In genomic region chr9:43210771-43211450, GRCm38 (mm10) we compare ENCODE assay signal across 7 mouse cellular contexts. TPM values are rescaled to one million over a fixed set of nuclear protein-coding genes. Genes with fewer than 3 reads are reported as not detected.
DNase-seq lines count a peak whose midpoint lies in the region; ATAC-seq lines count a peak whose summit lies in the region.

No protein-coding gene starts in this region.

- no peaks in the 10 kb centered on the region for H3K36me3 ChIP-seq in embryonic facial prominence, embryonic 10.5 days (replicated peaks)
- H3K36me3 ChIP-seq in splenic B cell, adult 2 months (ENCODE audit: control insufficient read depth, insufficient read depth, low read length, poor library complexity, severe bottlenecking): no peaks in the 10 kb centered on the region

- H3K4me3 ChIP-seq in embryonic facial prominence, embryonic 10.5 days: no peak overlapping the region

- intact Hi-C loops in heart, postnatal 14 days (cut with DNase I): loop anchor here (1.0 to 2.0 kb wide), 3 partner anchors 32 to 211 kb away; no protein-coding TSS in a partner anchor

- ATAC-seq in megakaryocyte, adult 5-6 weeks (ENCODE audit: poor library complexity, severe bottlenecking): 0 out of 2 replicates have a peak, but pooled peaks have one; percentile 27

- 27% methylated on average over 11 of the region's 11 CpGs for WGBS in embryonic facial prominence, embryonic 10.5 days

- 0 out of 2 replicates have a peak overlapping the region, but pooled peaks have one; percentile 48 for H3K27ac ChIP-seq in embryonic facial prominence, embryonic 10.5 days (replicated peaks)

- peaks cover 46% of the 10 kb centered on the region for H3K27me3 ChIP-seq in embryonic facial prominence, embryonic 10.5 days (replicated peaks; ENCODE audit: low read depth, poor library complexity, severe bottlenecking)
- H3K27me3 ChIP-seq in splenic B cell, adult 2 months (ENCODE audit: control insufficient read depth, insufficient read depth, low read length, poor library complexity, severe bottlenecking): no peaks in the 10 kb centered on the region

- peaks cover 18% of the 10 kb centered on the region for H3K4me1 ChIP-seq in embryonic facial prominence, embryonic 10.5 days

- H3K9me3 ChIP-seq in embryonic facial prominence, embryonic 10.5 days: no peaks in the 10 kb centered on the region

- DNase-seq in CD4-positive helper T cell, adult 2 months (ENCODE audit: low read depth, low spot score): peak; percentile 7
- DNase-seq in NIH3T3 (ENCODE audit: low read depth): peak; percentile 72
- peak; percentile 72 for DNase-seq in embryonic facial prominence, embryonic 10.5 days (ENCODE audit: low spot score)
- DNase-seq in heart, postnatal 14 days: peak; percentile 71 to 81
- peak; percentile 69 to 80 for DNase-seq in kidney, postnatal 36 days
- peak; percentile 27 for DNase-seq in splenic B cell, adult 2 months (ENCODE audit: low read depth, low spot score)

RNA-seq across cellular contexts. Expression of gene Pou2f3, which starts 0.7 kb away (rescaled TPM):
- not detected in 2 replicates for polyA plus RNA-seq in embryonic facial prominence, embryonic 10.5 days (2016; fragmentation: Nextera tagmentation; extraction: Ambion mirVana)
- total RNA-seq in heart, postnatal 14 days (2021): not detected
- total RNA-seq in megakaryocyte, adult 5-6 weeks (2015): not detected in 2 replicates
- not detected in 2 replicates for total RNA-seq in megakaryocyte, adult 5-6 weeks (2017)

RNA-seq across cellular contexts. Expression of gene Oaf, which starts 28.8 kb away (rescaled TPM):
- polyA plus RNA-seq in embryonic facial prominence, embryonic 10.5 days (2016; fragmentation: Nextera tagmentation; extraction: Ambion mirVana): 55.2 and 57.0 TPM in 2 replicates
- 10 to 100 TPM; 13.0 to 14.9 TPM for total RNA-seq in heart, postnatal 14 days (2021)
- total RNA-seq in megakaryocyte, adult 5-6 weeks (2015): 7.0 and 7.2 TPM in 2 replicates
- total RNA-seq in megakaryocyte, adult 5-6 weeks (2017): 3.2 and 3.7 TPM in 2 replicates

Comparison
In these comparisons a context has a peak if more than half of its experiments do, and no peak if none do; other contexts are left out.
1. DNase-seq: peak in every context shown above with its lines; median percentile 76 in heart, postnatal 14 days; 74 in kidney, postnatal 36 days; 72 in NIH3T3; 72 in embryonic facial prominence, embryonic 10.5 days; 27 in splenic B cell, adult 2 months; 7 in CD4-positive helper T cell, adult 2 months.